Mouse (Mus musculus) spleen, postnatal 0 days (tissue): Measurements from ENCODE around the gene Ube2l3. TPM values are rescaled to one million over a fixed set of nuclear protein-coding genes. Genes with fewer than 3 reads are reported as not detected.
A peak's percentile ranks its signal among the peaks of the same experiment; 100 is the strongest.

Source experiments
- microRNA counts: library from miRNA; unstranded; fragments of <30 nt; microRNA quantifications from one replicate; lab custom pipeline; 2015
- polyA plus RNA-seq: library from polyadenylated mRNA; unstranded; fragments of >200 nt; fragmentation: Nextera tagmentation; extraction: Ambion mirVana; gene quantifications from 2 replicates; pipeline ENCODE4 v1.2.1, GENCODE M21; 2015

Ube2l3 gene
- polyA plus RNA-seq = 223 and 235 TPM in 2 replicates

GRCm38 (mm10) chr16:17202549-17202948, at the start of gene Ube2l3:
Gene Ube2l3, minus strand, starts transcription at chr16:17202649.

GRCm38 (mm10) chr16:17232794-17233701, 30.6 kb upstream of the Ube2l3 start, which contains the start of gene Hic2:
Gene Hic2, plus strand, starts transcription at chr16:17233572.

GRCm38 (mm10) chr16:17208389-17209361, 6.2 kb upstream of the Ube2l3 start, which contains the start of gene Rimbp3:
Gene Rimbp3, plus strand, starts transcription at chr16:17208603.

GRCm38 (mm10) chr16:17146772-17147235, 55.6 kb downstream of the Ube2l3 start, which contains the start of gene Ccdc116:
Gene Ccdc116, minus strand, starts transcription at chr16:17147229.

GRCm38 (mm10) chr16:17144339-17144738, 58.1 kb downstream of the Ube2l3 start, which contains the start of gene Ydjc:
Gene Ydjc, plus strand, starts transcription at chr16:17144621.

GRCm38 (mm10) chr16:17132089-17132905, 70.2 kb downstream of the Ube2l3 start, which contains the start of gene Sdf2l1:
Gene Sdf2l1, minus strand, starts transcription at chr16:17132383.

GRCm38 (mm10) chr16:17124871-17125520, 77.5 kb downstream of the Ube2l3 start, which contains the start of gene 2610318N02Rik:
Gene 2610318N02Rik, minus strand, starts transcription at chr16:17125167.

GRCm38 (mm10) chr16:17110771-17111743, 91.4 kb downstream of the Ube2l3 start, which contains the start of gene Ppil2:
Gene Ppil2, minus strand, starts transcription at chr16:17111257.

MicroRNAs encoded within 50 kb of the gene (microRNA counts, 519-probe panel; counts per million panel counts)
- microRNA mmu-miR-130b (lab: Ali Mortazavi, UCI) (6,751 counts per million, percentile 61 among the panel's probes with 10 or more counts), microRNA mmu-miR-301b (lab: Ali Mortazavi, UCI) (88.3 counts per million)

Other genes starting within 250 kb of the Ube2l3 start
- gene Mapk1, start 219.3 kb downstream of the Ube2l3 start, polyA plus RNA-seq = 89.7 and 91.6 TPM in 2 replicates
- gene Ypel1, start 133.0 kb downstream of the Ube2l3 start, polyA plus RNA-seq = 2.8 and 3.9 TPM in 2 replicates
- 61.7 and 73.1 TPM in 2 replicates for gene Ppil2, start 91.4 kb downstream of the Ube2l3 start, polyA plus RNA-seq
- gene 2610318N02Rik, start 77.5 kb downstream of the Ube2l3 start, polyA plus RNA-seq = 19.2 and 20.5 TPM in 2 replicates
- gene Sdf2l1, start 70.3 kb downstream of the Ube2l3 start, polyA plus RNA-seq = 39.0 and 43.5 TPM in 2 replicates
- 16.6 and 18.1 TPM in 2 replicates for gene Ydjc, start 58.0 kb downstream of the Ube2l3 start, polyA plus RNA-seq
- gene Ccdc116, start 55.4 kb downstream of the Ube2l3 start, polyA plus RNA-seq = 0.64 and 0.76 TPM in 2 replicates
- 0.07 and 0.11 TPM in 2 replicates for gene Rimbp3, start 6.0 kb upstream of the Ube2l3 start, polyA plus RNA-seq
- gene Hic2, start 30.9 kb upstream of the Ube2l3 start, polyA plus RNA-seq = 0.69 and 0.85 TPM in 2 replicates
- 5.3 and 6.3 TPM in 2 replicates for gene Tmem191c, start 73.4 kb upstream of the Ube2l3 start, polyA plus RNA-seq
- gene Serpind1, start 128.7 kb upstream of the Ube2l3 start, polyA plus RNA-seq = 0.20 and 0.22 TPM in 2 replicates
- 8.5 and 10.5 TPM in 2 replicates for gene Snap29, start 203.3 kb upstream of the Ube2l3 start, polyA plus RNA-seq
- 16.3 and 16.5 TPM in 2 replicates for gene Pi4ka, start 203.7 kb upstream of the Ube2l3 start, polyA plus RNA-seq
- 26.2 and 31.2 TPM in 2 replicates for gene Crkl, start 249.3 kb upstream of the Ube2l3 start, polyA plus RNA-seq